Mouse (Mus musculus): ENCODE measurements around the gene Rnf19b.

DNA sequence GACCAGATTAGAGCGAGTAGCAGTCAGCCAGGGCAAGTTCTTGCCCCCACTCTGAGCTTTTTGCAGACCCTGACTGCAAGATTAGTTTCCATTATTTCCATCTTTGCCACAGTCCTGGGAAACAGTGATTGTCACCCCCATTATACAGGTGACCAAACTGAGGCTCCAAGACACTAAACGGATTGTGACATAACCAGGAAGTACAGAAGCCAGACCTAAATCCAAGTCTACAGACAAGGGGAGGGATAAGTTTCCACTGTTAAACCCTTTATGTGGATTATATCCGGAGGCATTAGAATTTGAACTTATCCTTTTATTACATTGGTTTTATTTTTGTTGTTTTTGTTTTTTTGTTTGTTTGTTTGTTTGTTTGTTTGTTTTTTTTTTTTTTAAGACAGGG, 23.8 kb upstream of the Rnf19b start:
- TF ChIP-seq TAL1 (IDR thresholded peaks at IDR 0.05; ENCODE audit: low read length) (no peak), GATA1 (IDR thresholded peaks at IDR 0.05; ENCODE audit: low read length) (no peak)

All from erythroblast, embryonic 14.5 days (primary cell).